Mouse (Mus musculus): Measurements from ENCODE around the gene Fkbpl. TPM values are rescaled to one million over a fixed set of nuclear protein-coding genes. Genes with fewer than 3 reads are reported as not detected.

Gene Fkbpl
- total and polyA plus RNA-seq, 3 experiments: 1.6 to 11.9 (median 6.5) TPM

- H3K27me3 ChIP-seq (ENCODE audit: insufficient read depth, low read length): peaks cover 27% of the 10 kb centered on the region
- H3K9me3 ChIP-seq (replicated peaks): no peaks in the 10 kb centered on the region
- DNase-seq (ENCODE audit: low spot score) (no peak), ATAC-seq (ENCODE audit: extremely low read depth, insufficient number of reproducible peaks, low FRiP score, poor library complexity, severe bottlenecking) (no peak)
- H3K36me3 ChIP-seq (replicated peaks): peaks cover 59% of the 10 kb centered on the region
- TF ChIP-seq CTCF (IDR thresholded peaks at IDR 0.05; ENCODE audit: low read depth, low read length) (no peak), TAL1 (conservative IDR thresholded peaks at IDR 0.05; ENCODE audit: low read depth, low read length) (no peak), POLR2AphosphoS5 (IDR thresholded peaks at IDR 0.05; ENCODE audit: insufficient replicate concordance, low read depth, low read length) (no peak), GATA1 (IDR thresholded peaks at IDR 0.05; ENCODE audit: borderline replicate concordance, low read length) (no peak), GATA2 (IDR thresholded peaks at IDR 0.05; ENCODE audit: borderline replicate concordance, low read depth, low read length) (no peak)
- peaks cover 22% of the 10 kb centered on the region for H3K4me1 ChIP-seq (ENCODE audit: insufficient read depth, low read depth, low read length)
- no peak overlapping the region for H3K4me3 ChIP-seq (ENCODE audit: low read depth, low read length)
Measured at GRCm38 (mm10) chr17:34655160-34655559, 10.6 kb downstream of the Fkbpl start.

GRCm38 (mm10) chr17:34655581-34655991 is 11.0 kb downstream of the Fkbpl start:
- Histone ChIP-seq H3K9me3 (replicated peaks) (no peaks in the 10 kb centered on the region), H3K36me3 (replicated peaks) (peaks cover 55% of the 10 kb centered on the region), H3K4me3 (ENCODE audit: low read depth, low read length) (no peak overlapping the region), H3K4me1 (ENCODE audit: insufficient read depth, low read depth, low read length) (peaks cover 24% of the 10 kb centered on the region), H3K27me3 (ENCODE audit: insufficient read depth, low read length) (peaks cover 32% of the 10 kb centered on the region)
- TF ChIP-seq GATA1 (IDR thresholded peaks at IDR 0.05; ENCODE audit: borderline replicate concordance, low read length): no peak
- no peak for TF ChIP-seq CTCF (IDR thresholded peaks at IDR 0.05; ENCODE audit: low read depth, low read length)
- no peak for TF ChIP-seq POLR2AphosphoS5 (IDR thresholded peaks at IDR 0.05; ENCODE audit: insufficient replicate concordance, low read depth, low read length)
- TF ChIP-seq GATA2 (IDR thresholded peaks at IDR 0.05; ENCODE audit: borderline replicate concordance, low read depth, low read length): no peak
- no peak for TF ChIP-seq TAL1 (conservative IDR thresholded peaks at IDR 0.05; ENCODE audit: low read depth, low read length)
- DNase-seq (ENCODE audit: low spot score) (no peak), ATAC-seq (ENCODE audit: extremely low read depth, insufficient number of reproducible peaks, low FRiP score, poor library complexity, severe bottlenecking) (no peak)

GRCm38 (mm10) chr17:34656666-34657065 is 12.1 kb downstream of the Fkbpl start:
- Histone ChIP-seq H3K4me1 (ENCODE audit: insufficient read depth, low read depth, low read length) (peaks cover 31% of the 10 kb centered on the region), H3K27me3 (ENCODE audit: insufficient read depth, low read length) (peaks cover 43% of the 10 kb centered on the region), H3K4me3 (ENCODE audit: low read depth, low read length) (no peak overlapping the region), H3K36me3 (replicated peaks) (peaks cover 44% of the 10 kb centered on the region), H3K9me3 (replicated peaks) (no peaks in the 10 kb centered on the region)
- DNase-seq (ENCODE audit: low spot score): no peak
- ATAC-seq (ENCODE audit: extremely low read depth, insufficient number of reproducible peaks, low FRiP score, poor library complexity, severe bottlenecking): no peak
- TF ChIP-seq CTCF (IDR thresholded peaks at IDR 0.05; ENCODE audit: low read depth, low read length) (no peak), TAL1 (conservative IDR thresholded peaks at IDR 0.05; ENCODE audit: low read depth, low read length) (no peak), POLR2AphosphoS5 (IDR thresholded peaks at IDR 0.05; ENCODE audit: insufficient replicate concordance, low read depth, low read length) (no peak), GATA2 (IDR thresholded peaks at IDR 0.05; ENCODE audit: borderline replicate concordance, low read depth, low read length) (no peak), GATA1 (IDR thresholded peaks at IDR 0.05; ENCODE audit: borderline replicate concordance, low read length) (no peak)

- DNase-seq (ENCODE audit: low spot score) (no peak), ATAC-seq (ENCODE audit: extremely low read depth, insufficient number of reproducible peaks, low FRiP score, poor library complexity, severe bottlenecking) (no peak)
- TF ChIP-seq CTCF (IDR thresholded peaks at IDR 0.05; ENCODE audit: low read depth, low read length): no peak
- TF ChIP-seq TAL1 (conservative IDR thresholded peaks at IDR 0.05; ENCODE audit: low read depth, low read length): no peak
- no peak for TF ChIP-seq GATA2 (IDR thresholded peaks at IDR 0.05; ENCODE audit: borderline replicate concordance, low read depth, low read length)
- TF ChIP-seq POLR2AphosphoS5 (IDR thresholded peaks at IDR 0.05; ENCODE audit: insufficient replicate concordance, low read depth, low read length): no peak
- TF ChIP-seq GATA1 (IDR thresholded peaks at IDR 0.05; ENCODE audit: borderline replicate concordance, low read length): no peak
- H3K36me3 ChIP-seq (replicated peaks): peaks cover 38% of the 10 kb centered on the region
- H3K4me3 ChIP-seq (ENCODE audit: low read depth, low read length): no peak overlapping the region
- H3K9me3 ChIP-seq (replicated peaks): no peaks in the 10 kb centered on the region
- peaks cover 29% of the 10 kb centered on the region for H3K4me1 ChIP-seq (ENCODE audit: insufficient read depth, low read depth, low read length)
- H3K27me3 ChIP-seq (ENCODE audit: insufficient read depth, low read length): peaks cover 43% of the 10 kb centered on the region
Measured at GRCm38 (mm10) chr17:34657271-34657670, 12.7 kb downstream of the Fkbpl start.

- Histone ChIP-seq H3K4me1 (ENCODE audit: insufficient read depth, low read depth, low read length) (peaks cover 29% of the 10 kb centered on the region), H3K36me3 (replicated peaks) (peaks cover 29% of the 10 kb centered on the region), H3K9me3 (replicated peaks) (no peaks in the 10 kb centered on the region), H3K27me3 (ENCODE audit: insufficient read depth, low read length) (peaks cover 47% of the 10 kb centered on the region), H3K4me3 (ENCODE audit: low read depth, low read length) (no peak overlapping the region)
- ATAC-seq (ENCODE audit: extremely low read depth, insufficient number of reproducible peaks, low FRiP score, poor library complexity, severe bottlenecking) (no peak), DNase-seq (ENCODE audit: low spot score) (no peak)
- no peak for TF ChIP-seq GATA1 (IDR thresholded peaks at IDR 0.05; ENCODE audit: borderline replicate concordance, low read length)
- TF ChIP-seq CTCF (IDR thresholded peaks at IDR 0.05; ENCODE audit: low read depth, low read length): no peak
- no peak for TF ChIP-seq TAL1 (conservative IDR thresholded peaks at IDR 0.05; ENCODE audit: low read depth, low read length)
- no peak for TF ChIP-seq POLR2AphosphoS5 (IDR thresholded peaks at IDR 0.05; ENCODE audit: insufficient replicate concordance, low read depth, low read length)
Measured at GRCm38 (mm10) chr17:34658145-34658544, 13.6 kb downstream of the Fkbpl start.

- Histone ChIP-seq H3K27me3 (ENCODE audit: insufficient read depth, low read length) (peaks cover 48% of the 10 kb centered on the region), H3K4me3 (ENCODE audit: low read depth, low read length) (no peak overlapping the region), H3K9me3 (replicated peaks) (no peaks in the 10 kb centered on the region), H3K4me1 (ENCODE audit: insufficient read depth, low read depth, low read length) (peaks cover 29% of the 10 kb centered on the region), H3K36me3 (replicated peaks) (peaks cover 25% of the 10 kb centered on the region)
- DNase-seq (ENCODE audit: low spot score) (no peak), ATAC-seq (ENCODE audit: extremely low read depth, insufficient number of reproducible peaks, low FRiP score, poor library complexity, severe bottlenecking) (no peak)
- TF ChIP-seq TAL1 (conservative IDR thresholded peaks at IDR 0.05; ENCODE audit: low read depth, low read length): no peak
- TF ChIP-seq GATA1 (IDR thresholded peaks at IDR 0.05; ENCODE audit: borderline replicate concordance, low read length): no peak
- no peak for TF ChIP-seq GATA2 (IDR thresholded peaks at IDR 0.05; ENCODE audit: borderline replicate concordance, low read depth, low read length)
- no peak for TF ChIP-seq CTCF (IDR thresholded peaks at IDR 0.05; ENCODE audit: low read depth, low read length)
- no peak for TF ChIP-seq POLR2AphosphoS5 (IDR thresholded peaks at IDR 0.05; ENCODE audit: insufficient replicate concordance, low read depth, low read length)
Measured at GRCm38 (mm10) chr17:34658591-34658990, 14.0 kb downstream of the Fkbpl start.
